Mouse (Mus musculus) brain, adult 2 months (tissue): ENCODE data around the gene Scarb2.
"Not testable (repeated sequence)": the region's sequence is repeated elsewhere in the genome, so short reads cannot be mapped to it uniquely, and the experiment has no call there.

ENCODE experiments used
- DNase-seq: peaks from one replicate; pipeline ENCODE4 v3.0.0; 2011; ENCODE audit warnings: low read depth, low spot score

Scarb2 gene

GRCm38 (mm10) chr5:92506733-92507132 lies at the start of gene Scarb2:
Gene Scarb2, minus strand, starts transcription at chr5:92506833.
- DNase-seq = no peak

GRCm38 (mm10) chr5:92555905-92556304 lies 49.3 kb upstream of the Scarb2 start:
- no peak for DNase-seq

GRCm38 (mm10) chr5:92554891-92555511 lies 48.4 kb upstream of the Scarb2 start, which contains the start of gene Fam47e:
Gene Fam47e, plus strand, starts transcription at chr5:92555069.
- peak; percentile 60 for DNase-seq

- no peak for DNase-seq
These were observed 47.8 kb upstream of the Scarb2 start for GRCm38 (mm10) chr5:92554443-92554842.

- no peak for DNase-seq
These were observed 47.3 kb upstream of the Scarb2 start for GRCm38 (mm10) chr5:92553939-92554338.

- no peak for DNase-seq
These were observed 46.0 kb upstream of the Scarb2 start for GRCm38 (mm10) chr5:92552611-92553010.

- peak; percentile 4 for DNase-seq
These were observed 33.1 kb upstream of the Scarb2 start for GRCm38 (mm10) chr5:92539698-92540097.

GRCm38 (mm10) chr5:92524821-92525258 lies 18.2 kb upstream of the Scarb2 start:
- peak; percentile 26 for DNase-seq

- DNase-seq = not testable (repeated sequence)
These were observed 14.5 kb upstream of the Scarb2 start for GRCm38 (mm10) chr5:92521131-92521530.

- DNase-seq = no peak
These were observed 5.4 kb upstream of the Scarb2 start for GRCm38 (mm10) chr5:92512066-92512465.

GRCm38 (mm10) chr5:92511256-92511655 lies 4.6 kb upstream of the Scarb2 start:
- no peak for DNase-seq

GRCm38 (mm10) chr5:92508853-92509252 lies 2.2 kb upstream of the Scarb2 start:
- no peak for DNase-seq

- peak; percentile 68 for DNase-seq
These were observed 318 bp downstream of the Scarb2 start for GRCm38 (mm10) chr5:92506301-92506729.

GRCm38 (mm10) chr5:92505402-92505865 lies 1.2 kb downstream of the Scarb2 start:
- peak; percentile 98 for DNase-seq

- DNase-seq = peak; percentile 70
These were observed 1.8 kb downstream of the Scarb2 start for GRCm38 (mm10) chr5:92504676-92505400.

- DNase-seq = no peak
These were observed 2.6 kb downstream of the Scarb2 start for GRCm38 (mm10) chr5:92503856-92504618.

GRCm38 (mm10) chr5:92503356-92503847 lies 3.2 kb downstream of the Scarb2 start:
- DNase-seq = peak; percentile 34

- no peak for DNase-seq
These were observed 7.3 kb downstream of the Scarb2 start for GRCm38 (mm10) chr5:92499378-92499777.

GRCm38 (mm10) chr5:92498661-92499060 lies 8.0 kb downstream of the Scarb2 start:
- DNase-seq = peak; percentile 91

GRCm38 (mm10) chr5:92498225-92498624 lies 8.4 kb downstream of the Scarb2 start:
- DNase-seq = no peak

GRCm38 (mm10) chr5:92495771-92496409 lies 10.7 kb downstream of the Scarb2 start:
- DNase-seq = no peak
